Mouse (Mus musculus) spleen, adult 18-20 months (tissue): Measurements from ENCODE around the gene Gm26657.

Experiments
- DNase-seq, 2 experiments: peaks; one replicate each; pipeline ENCODE4 v3.0.0; 2022; ENCODE audit warnings: mixed read lengths in 2 of 2

Gene Gm26657

DNA sequence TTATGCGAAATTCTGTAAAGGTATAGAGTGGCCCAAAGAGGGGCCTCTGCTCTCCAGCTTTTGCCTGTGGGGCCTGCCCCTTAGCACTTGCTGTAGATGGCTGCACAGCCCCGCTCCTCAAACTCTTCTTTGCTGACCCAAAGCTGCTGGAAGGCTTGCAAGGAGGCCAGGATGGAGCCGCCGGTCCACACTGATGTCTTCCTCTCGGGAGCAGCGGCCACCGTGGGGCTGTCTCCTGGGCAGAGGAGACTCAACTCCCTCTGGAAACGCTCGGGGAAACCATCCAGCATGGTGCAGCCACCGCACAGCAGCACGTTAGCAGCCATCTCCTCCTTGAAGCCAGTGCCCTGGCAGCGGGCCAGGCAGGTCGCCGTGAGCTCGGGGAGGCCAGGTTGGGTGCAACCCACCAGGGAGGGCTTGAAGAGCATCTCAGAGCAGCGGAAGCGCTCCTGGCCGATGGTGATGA is at the start of gene Gm26657:
Gene Gm26657, plus strand, starts transcription at position 51 of the 466 bp plus-strand sequence.
- no peak for DNase-seq

DNA sequence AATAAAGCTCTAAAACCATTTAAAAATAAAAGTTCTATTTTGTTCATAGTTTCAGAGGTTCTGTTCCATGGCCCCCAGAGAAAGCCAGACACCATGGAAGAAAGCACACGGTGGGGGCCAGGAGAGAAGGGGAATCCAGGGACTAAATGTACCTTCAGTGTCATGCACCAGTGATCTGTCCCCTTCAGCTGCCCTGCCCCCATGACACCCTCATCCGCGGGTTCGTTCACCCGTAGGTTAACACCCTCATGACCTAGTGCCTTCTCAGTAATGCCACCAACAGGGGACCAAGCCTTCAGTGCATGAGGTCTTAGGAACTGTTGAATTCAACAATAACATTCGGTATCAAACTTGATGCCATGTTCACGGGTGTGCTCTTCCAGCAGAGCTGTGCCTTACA is 43.5 kb upstream of the Gm26657 start:
- no peak for DNase-seq

- no peak for DNase-seq
Measured at GRCm38 (mm10) chr4:56698671-56699070, 41.2 kb upstream of the Gm26657 start.

GRCm38 (mm10) chr4:56702234-56702633 is 37.6 kb upstream of the Gm26657 start:
- DNase-seq = no peak

- DNase-seq = no peak
Measured at GRCm38 (mm10) chr4:56713155-56713554, 26.7 kb upstream of the Gm26657 start.

DNA sequence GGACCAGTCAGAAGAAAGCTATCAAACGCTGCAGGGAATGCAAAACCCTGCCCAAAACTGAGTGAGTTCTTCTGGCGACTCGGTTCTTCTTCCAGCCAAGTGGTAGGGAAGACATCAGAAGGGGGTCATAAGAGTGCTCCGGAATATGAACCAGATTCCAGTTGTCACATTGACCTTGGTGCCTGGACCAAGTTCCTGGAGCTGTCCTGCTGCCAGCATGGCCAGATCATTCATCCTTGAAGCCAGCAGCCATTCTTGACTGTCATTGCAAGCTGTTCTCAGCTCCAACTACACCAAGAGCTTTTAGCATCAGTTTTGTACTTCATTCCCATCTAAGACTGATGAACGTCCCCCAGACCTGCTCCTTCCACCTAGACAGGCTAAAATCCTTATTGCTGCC is 23.1 kb upstream of the Gm26657 start:
- no peak for DNase-seq

GRCm38 (mm10) chr4:56717932-56718331 is 21.9 kb upstream of the Gm26657 start:
- no peak for DNase-seq

DNA sequence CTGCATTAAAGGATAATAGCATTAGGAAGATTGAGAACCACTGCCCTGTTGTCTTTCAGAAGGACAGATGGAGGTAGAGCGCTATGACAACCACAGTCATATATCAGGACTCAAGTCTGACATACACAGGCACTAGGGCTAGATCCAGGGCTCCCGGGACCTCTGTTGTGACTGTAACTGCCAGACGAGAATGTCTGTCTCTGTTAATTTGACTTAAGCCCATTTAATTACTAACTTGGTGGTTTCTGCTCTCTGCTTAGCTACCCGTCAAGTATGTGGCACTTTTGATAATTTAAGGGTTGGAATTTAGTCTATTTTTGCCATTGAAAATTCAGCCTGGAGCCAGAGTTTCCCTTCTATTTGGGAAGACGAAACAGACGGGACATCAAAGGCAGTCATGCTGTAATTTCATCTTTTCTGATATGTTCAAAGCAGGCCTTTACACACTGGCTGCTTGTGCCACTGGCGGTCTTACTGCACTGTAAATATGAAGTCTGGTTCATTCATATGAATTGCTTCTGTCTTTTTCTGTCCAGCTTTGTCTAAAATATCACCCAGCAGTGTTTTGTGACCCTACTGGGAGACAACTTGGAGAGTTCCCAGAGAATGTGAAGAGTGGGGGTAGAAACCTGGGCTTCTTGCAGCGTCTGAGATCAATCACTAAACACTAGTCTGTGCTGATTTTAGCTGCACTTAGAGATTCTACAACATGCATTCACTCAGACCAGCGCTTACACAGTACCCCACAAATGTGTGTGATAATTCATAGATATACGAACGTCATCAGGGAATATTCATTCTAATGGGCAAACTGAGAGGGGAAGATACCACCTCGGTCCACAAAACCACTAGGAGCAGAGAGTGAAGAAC is 21.1 kb upstream of the Gm26657 start:
- no peak for DNase-seq

DNA sequence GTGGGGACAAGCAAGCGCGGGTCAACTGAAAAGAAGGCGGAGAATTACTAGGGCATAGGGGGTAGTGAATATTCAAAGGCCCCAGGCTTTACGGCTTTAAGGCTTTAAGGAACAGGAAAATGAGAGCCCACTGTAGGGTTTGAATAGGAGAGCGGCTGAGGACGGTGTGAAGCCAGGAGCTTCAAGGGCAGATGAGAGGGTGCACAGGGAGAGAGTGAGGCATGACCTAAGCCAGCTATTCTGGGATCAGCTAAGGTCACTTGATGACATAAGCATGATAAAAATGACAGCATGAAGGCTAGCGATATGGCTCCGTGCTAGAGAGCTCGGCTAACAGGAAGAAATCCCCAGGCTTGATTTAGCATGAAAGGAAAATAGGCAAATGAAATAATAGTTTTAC is 20.4 kb upstream of the Gm26657 start:
- DNase-seq = no peak

- no peak for DNase-seq
Measured at GRCm38 (mm10) chr4:56720403-56720802, 19.5 kb upstream of the Gm26657 start.

GRCm38 (mm10) chr4:56721469-56721868 is 18.4 kb upstream of the Gm26657 start:
- DNase-seq = no peak

DNA sequence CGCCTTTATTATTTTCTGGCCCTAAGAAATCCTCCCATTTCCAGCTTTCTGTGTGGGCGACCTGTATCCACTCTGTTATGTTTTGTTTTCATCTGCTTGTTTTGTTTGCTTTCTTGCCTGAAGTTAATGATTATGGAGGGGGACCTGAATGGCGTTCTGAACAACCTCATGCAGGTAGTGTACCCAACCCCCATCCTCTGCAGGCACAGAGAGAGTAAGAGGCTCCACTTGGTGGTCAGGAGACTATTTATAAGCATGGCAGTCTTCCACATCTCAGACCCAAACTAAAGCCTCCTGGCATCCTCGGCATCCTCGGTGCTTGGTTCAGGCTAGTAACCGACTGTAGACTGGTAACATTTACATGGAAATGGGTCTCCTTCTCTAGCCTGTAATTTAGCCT is 17.5 kb upstream of the Gm26657 start:
- no peak for DNase-seq

- no peak for DNase-seq
Measured at GRCm38 (mm10) chr4:56723237-56723636, 16.6 kb upstream of the Gm26657 start.

DNA sequence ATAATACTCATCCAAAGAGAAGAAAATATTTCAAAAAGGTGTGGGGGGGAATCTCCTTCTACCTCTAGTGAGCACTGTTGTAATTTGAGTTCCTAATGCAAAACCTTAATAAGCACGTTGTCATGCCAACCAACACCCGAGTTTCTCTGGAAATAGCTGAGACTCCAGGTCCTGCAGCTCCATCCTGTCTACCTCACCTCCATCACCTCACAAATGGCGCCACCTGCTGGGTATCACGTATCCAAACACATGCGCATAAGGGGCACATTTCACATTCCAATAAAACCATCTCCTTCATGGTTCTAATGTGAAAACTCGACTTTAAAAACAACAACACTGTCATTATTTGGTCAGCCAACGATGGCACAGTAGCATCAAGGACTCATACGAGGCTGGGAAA is 14.0 kb upstream of the Gm26657 start:
- no peak for DNase-seq

DNA sequence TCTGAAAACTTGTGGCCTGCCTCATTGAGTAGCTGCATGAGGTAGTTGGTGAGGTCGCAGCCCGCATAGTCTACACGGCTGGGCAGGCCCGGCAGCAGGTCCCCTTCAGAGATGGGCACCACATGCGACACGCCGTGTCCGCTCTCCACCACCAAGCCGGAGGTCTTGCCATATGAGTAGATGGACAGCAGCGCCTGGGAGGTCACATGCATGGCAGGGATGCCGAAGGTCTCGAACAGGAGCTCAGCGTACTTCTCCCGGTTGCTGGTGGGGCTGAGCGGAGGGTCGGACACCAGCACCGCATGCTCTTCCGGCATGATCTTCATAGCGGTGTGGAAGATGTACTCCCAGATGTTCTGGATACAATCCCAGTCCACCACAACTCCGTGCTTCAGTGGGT is 741 bp downstream of the Gm26657 start:
- DNase-seq = no peak

- DNase-seq = no peak
Measured at GRCm38 (mm10) chr4:56741041-56741493, 1.2 kb downstream of the Gm26657 start, which contains the start of gene Actl7b. TSS of gene Actl7b (minus strand) at chr4:56741443.

DNA sequence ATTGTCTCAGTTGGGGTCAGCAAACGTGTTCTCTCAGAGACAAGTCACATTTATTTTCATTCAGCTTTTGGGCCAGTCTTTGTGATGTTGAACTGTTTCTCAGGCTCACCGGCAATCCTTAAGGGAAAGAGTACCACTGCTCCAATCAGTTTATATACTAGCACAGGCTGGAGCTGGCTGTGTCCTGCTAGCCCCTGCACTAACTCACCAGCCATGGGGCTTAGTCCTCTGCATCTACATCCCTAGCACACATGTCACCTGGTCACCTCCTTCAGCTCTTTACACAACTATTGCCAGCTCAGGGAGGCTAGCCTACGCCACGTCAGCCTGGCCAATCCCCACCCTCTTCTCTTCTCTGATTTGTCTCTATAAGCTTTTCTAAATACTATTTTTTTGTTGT is 2.8 kb downstream of the Gm26657 start:
- no peak for DNase-seq

GRCm38 (mm10) chr4:56743363-56744195 is 3.7 kb downstream of the Gm26657 start, which contains the start of gene Actl7a:
TSS of gene Actl7a (plus strand) at chr4:56743413.
- no peak for DNase-seq

GRCm38 (mm10) chr4:56746345-56746744 is 6.5 kb downstream of the Gm26657 start:
- DNase-seq = no peak

DNA sequence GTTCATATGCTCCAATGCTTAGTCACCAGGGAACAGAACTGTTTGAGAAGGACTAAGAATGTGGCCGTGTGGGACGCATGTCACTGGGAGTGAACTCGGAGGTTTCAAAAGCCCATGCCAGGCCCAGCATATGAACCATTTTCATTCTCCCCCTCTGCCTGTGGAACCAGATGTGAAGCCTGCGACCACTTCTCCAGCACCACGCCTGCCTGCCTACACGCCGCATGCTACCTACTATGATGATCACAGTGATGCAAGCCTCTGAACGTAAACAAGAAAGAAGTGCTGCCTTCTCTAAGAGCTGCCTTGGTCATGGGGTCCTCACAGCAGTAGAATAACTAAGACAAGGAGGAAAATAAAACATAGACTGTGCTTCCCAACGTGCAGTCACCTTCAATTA is 7.6 kb downstream of the Gm26657 start:
- no peak for DNase-seq

- no peak for DNase-seq
Measured at GRCm38 (mm10) chr4:56756021-56756420, 16.2 kb downstream of the Gm26657 start.

DNA sequence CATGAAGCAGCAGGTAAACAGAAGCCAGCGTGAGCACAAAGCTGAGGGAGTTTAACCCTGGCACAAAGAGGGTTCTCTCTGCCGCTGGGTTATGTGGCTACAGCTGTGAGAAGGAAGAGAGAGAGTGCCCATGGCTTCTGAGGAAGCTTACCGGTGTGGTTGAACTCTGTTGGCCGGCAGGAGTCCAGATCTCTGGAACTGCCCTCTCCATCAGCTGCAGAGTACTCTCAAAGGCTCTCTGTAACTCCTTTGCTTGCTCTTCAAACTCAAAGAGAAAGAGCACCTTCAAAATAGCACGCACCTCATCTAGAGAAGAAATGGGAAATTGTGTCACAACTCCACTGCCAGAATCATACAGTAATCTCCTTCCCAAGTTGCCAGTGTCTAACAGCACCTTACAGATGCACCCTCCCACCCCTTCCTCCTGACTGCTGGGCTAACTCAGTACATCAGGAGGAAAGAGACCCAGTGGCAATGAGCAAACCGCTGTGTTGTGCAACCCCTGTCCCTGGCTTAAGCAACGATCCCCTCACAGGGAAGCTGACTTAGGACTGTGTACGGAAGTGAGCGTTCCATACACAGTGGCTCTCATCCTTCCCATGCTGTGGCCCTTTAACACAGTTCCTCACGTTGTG is 17.2 kb downstream of the Gm26657 start:
- DNase-seq = no peak

- DNase-seq = no peak
Measured at GRCm38 (mm10) chr4:56757693-56758092, 17.8 kb downstream of the Gm26657 start.
